Mouse (Mus musculus): Measurements from ENCODE around the gene Prkg1. TPM values are rescaled to one million over a fixed set of nuclear protein-coding genes. Genes with fewer than 3 reads are reported as not detected.

The Prkg1 gene
- polyA plus RNA-seq, 1 experiment, result 1.4 TPM

GRCm38 (mm10) chr19:30982436-30982835 is 782.4 kb downstream of the Prkg1 start:
- no peak for TF ChIP-seq POLR2A (IDR thresholded peaks at IDR 0.05; ENCODE audit: borderline replicate concordance, control insufficient read depth, low read depth, low read length)
- WGBS, result 80% methylated on average over 4 of the region's 4 CpGs
- H3K4me1 ChIP-seq (ENCODE audit: control insufficient read depth, insufficient read depth, low read length), result no peaks in the 10 kb centered on the region
- H3K4me3 ChIP-seq (replicated peaks; ENCODE audit: control insufficient read depth, low read depth, low read length), result no peak overlapping the region
- H3K27ac ChIP-seq (ENCODE audit: control insufficient read depth, insufficient read depth, low read depth, low read length, poor library complexity), result no peak overlapping the region

DNA sequence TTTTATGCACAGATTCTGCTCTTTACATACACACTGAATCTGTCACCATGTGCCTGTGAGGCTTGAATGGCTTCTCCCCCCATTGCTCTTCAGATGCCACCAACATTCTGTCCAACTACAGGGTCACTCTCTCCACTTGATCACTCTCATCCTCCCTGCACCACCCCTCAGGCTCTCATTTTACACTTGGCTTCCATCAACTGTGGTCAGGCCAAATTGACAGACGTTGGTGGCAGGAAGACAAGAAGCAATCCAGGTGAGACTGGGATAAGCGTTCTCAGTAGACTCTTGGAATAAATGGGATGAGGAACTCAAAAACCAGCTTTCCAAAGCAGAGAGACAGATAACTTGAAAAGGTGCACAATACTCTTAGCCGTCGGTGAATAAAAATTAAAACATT is 786.7 kb downstream of the Prkg1 start:
- 83% methylated on average over 4 of the region's 4 CpGs for WGBS
- H3K4me1 ChIP-seq (ENCODE audit: control insufficient read depth, insufficient read depth, low read length), result no peaks in the 10 kb centered on the region
- no peak for TF ChIP-seq POLR2A (IDR thresholded peaks at IDR 0.05; ENCODE audit: borderline replicate concordance, control insufficient read depth, low read depth, low read length)
- no peak for TF ChIP-seq CTCF (IDR thresholded peaks at IDR 0.05; ENCODE audit: control insufficient read depth, insufficient read depth, low read length)
- no peak overlapping the region for H3K4me3 ChIP-seq (replicated peaks; ENCODE audit: control insufficient read depth, low read depth, low read length)
- no peak overlapping the region for H3K27ac ChIP-seq (ENCODE audit: control insufficient read depth, insufficient read depth, low read depth, low read length, poor library complexity)

GRCm38 (mm10) chr19:30950610-30951009 is 814.2 kb downstream of the Prkg1 start:
- 42% methylated on average over 3 of the region's 3 CpGs for WGBS
- H3K4me3 ChIP-seq (replicated peaks; ENCODE audit: control insufficient read depth, low read depth, low read length), result no peak overlapping the region
- TF ChIP-seq CTCF (IDR thresholded peaks at IDR 0.05; ENCODE audit: control insufficient read depth, insufficient read depth, low read length), result no peak
- no peak for TF ChIP-seq POLR2A (IDR thresholded peaks at IDR 0.05; ENCODE audit: borderline replicate concordance, control insufficient read depth, low read depth, low read length)
- no peaks in the 10 kb centered on the region; the same call in 1 of the 2 replicates for H3K4me1 ChIP-seq (ENCODE audit: control insufficient read depth, insufficient read depth, low read length)
- no peak overlapping the region for H3K27ac ChIP-seq (ENCODE audit: control insufficient read depth, insufficient read depth, low read depth, low read length, poor library complexity)

DNA sequence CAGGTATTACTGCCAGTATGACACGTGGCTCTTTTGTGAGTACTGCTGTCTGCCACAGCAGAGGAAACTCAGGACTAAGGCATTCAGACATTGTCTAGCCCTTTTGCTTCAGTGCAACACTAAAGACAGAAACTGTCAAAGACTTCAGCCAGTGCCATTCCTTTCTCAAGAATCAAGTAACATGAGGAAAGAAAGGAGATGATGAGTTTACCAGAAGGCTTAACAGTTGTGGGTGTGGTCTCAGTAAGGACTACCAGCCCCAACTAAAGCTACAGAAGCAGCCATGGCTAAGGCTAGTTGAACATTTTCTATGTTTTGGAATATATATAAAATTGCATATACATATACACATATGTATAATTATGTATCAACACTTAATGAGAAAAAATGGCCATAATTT is 816.6 kb downstream of the Prkg1 start:
- Histone ChIP-seq H3K4me3 (replicated peaks; ENCODE audit: control insufficient read depth, low read depth, low read length) (no peak overlapping the region), H3K4me1 (ENCODE audit: control insufficient read depth, insufficient read depth, low read length) (no peaks in the 10 kb centered on the region; the same call in 1 of the 2 replicates), H3K27ac (ENCODE audit: control insufficient read depth, insufficient read depth, low read depth, low read length, poor library complexity) (no peak overlapping the region)
- WGBS, result 61% methylated on average over 1 of the region's 1 CpGs
- no peak for TF ChIP-seq CTCF (IDR thresholded peaks at IDR 0.05; ENCODE audit: control insufficient read depth, insufficient read depth, low read length)
- no peak for TF ChIP-seq POLR2A (IDR thresholded peaks at IDR 0.05; ENCODE audit: borderline replicate concordance, control insufficient read depth, low read depth, low read length)

GRCm38 (mm10) chr19:30942369-30942992 is 822.4 kb downstream of the Prkg1 start:
- H3K4me1 ChIP-seq (ENCODE audit: control insufficient read depth, insufficient read depth, low read length), result no peaks in the 10 kb centered on the region

DNA sequence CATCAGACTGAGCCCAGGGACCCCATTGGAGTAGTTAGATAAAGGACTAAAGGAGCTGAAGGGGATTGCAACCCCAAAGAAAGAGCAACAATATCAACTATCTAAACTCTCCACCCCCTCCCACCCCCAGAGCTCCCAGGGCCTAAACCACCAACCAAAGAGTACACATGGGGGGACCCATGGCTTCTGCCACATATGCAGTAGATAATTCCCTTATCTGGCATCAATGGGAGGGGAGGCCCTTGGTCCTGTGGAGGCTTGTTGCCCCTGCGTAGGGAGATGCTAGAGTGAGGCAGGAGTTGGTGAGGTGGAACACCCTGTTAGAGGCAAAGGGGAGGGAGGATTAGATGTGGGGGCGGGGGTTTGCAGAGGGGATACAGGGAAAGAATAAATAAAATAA is 826.8 kb downstream of the Prkg1 start:
- no peaks in the 10 kb centered on the region for H3K4me1 ChIP-seq (ENCODE audit: control insufficient read depth, insufficient read depth, low read length)
- no peak for TF ChIP-seq CTCF (IDR thresholded peaks at IDR 0.05; ENCODE audit: control insufficient read depth, insufficient read depth, low read length)
- TF ChIP-seq POLR2A (IDR thresholded peaks at IDR 0.05; ENCODE audit: borderline replicate concordance, control insufficient read depth, low read depth, low read length), result no peak
- H3K27ac ChIP-seq (ENCODE audit: control insufficient read depth, insufficient read depth, low read depth, low read length, poor library complexity), result no peak overlapping the region
- no peak overlapping the region for H3K4me3 ChIP-seq (replicated peaks; ENCODE audit: control insufficient read depth, low read depth, low read length)
- WGBS, result 72% methylated on average over 2 of the region's 2 CpGs

More at GRCm38 (mm10) chr19:30942369-30942992, 822.4 kb downstream of the Prkg1 start:
- WGBS, result 4% methylated on average over 5 of the region's 5 CpGs
- TF ChIP-seq CTCF (IDR thresholded peaks at IDR 0.05; ENCODE audit: control insufficient read depth, insufficient read depth, low read length) (no peak), POLR2A (IDR thresholded peaks at IDR 0.05; ENCODE audit: borderline replicate concordance, control insufficient read depth, low read depth, low read length) (no peak)
- H3K4me3 ChIP-seq (replicated peaks; ENCODE audit: control insufficient read depth, low read depth, low read length), result no peak overlapping the region
- H3K27ac ChIP-seq (ENCODE audit: control insufficient read depth, insufficient read depth, low read depth, low read length, poor library complexity), result no peak overlapping the region

- 86% methylated on average over 5 of the region's 5 CpGs for WGBS
- no peak overlapping the region for H3K4me3 ChIP-seq (replicated peaks; ENCODE audit: control insufficient read depth, low read depth, low read length)
- no peaks in the 10 kb centered on the region for H3K4me1 ChIP-seq (ENCODE audit: control insufficient read depth, insufficient read depth, low read length)
- no peak overlapping the region for H3K27ac ChIP-seq (ENCODE audit: control insufficient read depth, insufficient read depth, low read depth, low read length, poor library complexity)
- TF ChIP-seq CTCF (IDR thresholded peaks at IDR 0.05; ENCODE audit: control insufficient read depth, insufficient read depth, low read length) (no peak), POLR2A (IDR thresholded peaks at IDR 0.05; ENCODE audit: borderline replicate concordance, control insufficient read depth, low read depth, low read length) (no peak)
These were observed 833.2 kb downstream of the Prkg1 start for GRCm38 (mm10) chr19:30931469-30932192.

- TF ChIP-seq POLR2A (IDR thresholded peaks at IDR 0.05; ENCODE audit: borderline replicate concordance, control insufficient read depth, low read depth, low read length) (no peak), CTCF (IDR thresholded peaks at IDR 0.05; ENCODE audit: control insufficient read depth, insufficient read depth, low read length) (no peak)
- WGBS, result 67% methylated on average over 1 of the region's 1 CpGs
- no peak overlapping the region for H3K4me3 ChIP-seq (replicated peaks; ENCODE audit: control insufficient read depth, low read depth, low read length)
- H3K4me1 ChIP-seq (ENCODE audit: control insufficient read depth, insufficient read depth, low read length), result no peaks in the 10 kb centered on the region
- no peak overlapping the region for H3K27ac ChIP-seq (ENCODE audit: control insufficient read depth, insufficient read depth, low read depth, low read length, poor library complexity)
These were observed 840.8 kb downstream of the Prkg1 start for GRCm38 (mm10) chr19:30924032-30924431.

All from bone marrow, adult 2 months (tissue).